Mouse (Mus musculus) liver, embryonic 14.5 days (tissue): ENCODE measurements around the gene Ppp1ca. TPM values are rescaled to one million over a fixed set of nuclear protein-coding genes. Genes with fewer than 3 reads are reported as not detected.

Experiments used
- ATAC-seq: fragments of 200-750 bp; cut with Nextera tagmentation; 2 replicates; pipeline ENCODE4 v1.8.0; 2017; ENCODE audit warnings: moderate number of reproducible peaks, mild to moderate bottlenecking, moderate library complexity; ENCODE audit not compliant: insufficient read depth
- DNase-seq, 3 experiments: peaks; one replicate each; pipeline ENCODE4 v3.0.0-alpha.2; 2012 to 2013; ENCODE audit warnings: low read depth in 3 of 3, low spot score in 3 of 3
- H3K27ac ChIP-seq: fragments of 300-500 bp; sonication (generic); 2 replicates; pipeline ENCODE4 v1.5.1; 2014; ENCODE audit warnings: moderate library complexity, mild to moderate bottlenecking, control low read depth, inconsistent platforms
- H3K27me3 ChIP-seq: fragments of 300-500 bp; sonication (generic); 2 replicates; pipeline ENCODE4 v1.6.1; 2014; ENCODE audit warnings: mild to moderate bottlenecking, low read length, moderate library complexity; ENCODE audit not compliant: control insufficient read depth, insufficient read depth
- H3K36me3 ChIP-seq: fragments of 300-500 bp; sonication (generic); replicated peaks from 2 replicates; pipeline ENCODE4 v1.6.1; 2014; ENCODE audit warnings: low read depth; ENCODE audit not compliant: control insufficient read depth, insufficient read depth
- H3K4me1 ChIP-seq, 2 experiments: fragments of 200-500 bp in 1 of 2; fragments of 300-500 bp in 1 of 2; sonication (generic) in 1 of 2; replicated peaks; 2 replicates each; pipeline ENCODE4 v1.6.1; 2012 to 2014; ENCODE audit warnings: antibody characterized with exemption in 1 of 2, inconsistent platforms in 1 of 2, low read length in 1 of 2; ENCODE audit not compliant: control insufficient read depth in 2 of 2, insufficient read depth in 2 of 2
- H3K4me2 ChIP-seq: fragments of 300-500 bp; sonication (generic); 2 replicates; pipeline ENCODE4 v1.6.1; 2014; ENCODE audit warnings: low read depth, mild to moderate bottlenecking, control low read depth, moderate library complexity
- H3K4me3 ChIP-seq, 2 experiments: fragments of 200-500 bp in 1 of 2; fragments of 300-500 bp in 1 of 2; sonication (generic) in 1 of 2; 2 replicates each; pipeline ENCODE4 v1.5.1; 2012 to 2014; ENCODE audit warnings: low read depth in 2 of 2, low read length in 2 of 2, mild to moderate bottlenecking in 2 of 2, control low read depth in 1 of 2, inconsistent platforms in 1 of 2, moderate library complexity in 1 of 2; ENCODE audit not compliant: insufficient read depth in 1 of 2
- H3K9ac ChIP-seq: fragments of 300-500 bp; sonication (generic); replicated peaks from 2 replicates; pipeline ENCODE4 v1.6.1; 2014; ENCODE audit warnings: mild to moderate bottlenecking, control low read depth, moderate library complexity
- H3K9me3 ChIP-seq: fragments of 300-500 bp; sonication (generic); 2 replicates; pipeline ENCODE4 v1.6.1; 2016; ENCODE audit warnings: low read length, mixed read lengths; ENCODE audit not compliant: control insufficient read depth
- CTCF ChIP-seq: IDR thresholded peaks from 2 replicates; pipeline ENCODE4 v1.5.1; 2016; ENCODE audit warnings: antibody characterized with exemption, low read depth, control low read depth
- EP300 ChIP-seq: IDR thresholded peaks from 2 replicates; pipeline ENCODE4 v1.6.1; 2016; ENCODE audit warnings: antibody characterized with exemption, low read depth
- WGBS: fragments of 180-500 bp; shearing (Covaris S2); extraction: QIAGEN DNeasy Blood & Tissue Kit; methylation state at CpG from one replicate; pipeline ENCODE4 v1.1.7; 2014; ENCODE audit not compliant: insufficient replicate concordance; 5-methylcytosine and 5-hydroxymethylcytosine counted together
- polyA plus RNA-seq, 2 experiments: library from polyadenylated mRNA; depleted of rRNA in 1 of 2; stranded (reverse) in 1 of 2; unstranded in 1 of 2; fragments of >200 nt; fragmentation: Nextera tagmentation in 1 of 2; extraction: Ambion mirVana in 1 of 2; gene quantifications; 2 replicates each; pipeline versions ENCODE4 v1.2.1 to v1.2.3; 2012 to 2014

Gene Ppp1ca
- polyA plus RNA-seq, 2 experiments, result 214 to 432 TPM

- Histone ChIP-seq H3K4me3 (peak overlapping the region; percentile 78 to 94), H3K4me2 (peak overlapping the region; percentile 88), H3K36me3 (0 out of 2 replicates have a peak, but pooled peaks cover 3% of the 10 kb centered on the region), H3K4me1 (peaks cover 4 to 12% of the 10 kb centered on the region in 2 experiments), H3K9me3 (no peaks in the 10 kb centered on the region), H3K9ac (peak overlapping the region; percentile 91), H3K27ac (peak overlapping the region; percentile 70), H3K27me3 (no peaks in the 10 kb centered on the region)
- no peak for TF ChIP-seq EP300
- no peak for TF ChIP-seq CTCF
- ATAC-seq, result peak; percentile 36; the same call in 1 of the 2 replicates
- under 1% methylated on average over 8 of the region's 8 CpGs for WGBS
- no peak for DNase-seq
These were observed 43.0 kb upstream of the Ppp1ca start for GRCm38 (mm10) chr19:4148819-4149218.

DNA sequence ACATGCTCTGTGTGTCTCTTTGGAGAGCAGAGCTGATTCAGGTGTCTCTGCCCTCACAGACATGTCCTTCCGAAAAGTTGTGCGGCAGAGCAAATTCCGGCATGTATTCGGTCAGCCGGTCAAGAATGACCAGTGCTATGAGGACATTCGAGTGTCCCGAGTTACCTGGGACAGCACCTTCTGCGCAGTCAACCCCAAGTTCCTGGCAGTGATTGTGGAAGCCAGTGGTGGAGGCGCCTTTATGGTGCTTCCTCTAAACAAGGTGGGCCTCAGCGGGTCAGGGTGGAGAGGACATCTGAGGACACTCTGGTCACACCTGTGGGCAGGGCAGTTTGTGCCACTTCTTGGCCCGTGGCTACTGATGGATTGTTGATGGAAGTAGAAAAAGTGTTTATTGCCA lies 42.6 kb upstream of the Ppp1ca start:
- WGBS, result 68% methylated on average over 11 of the region's 11 CpGs
- H3K9me3 ChIP-seq, result no peaks in the 10 kb centered on the region
- peak overlapping the region; percentile 91 for H3K9ac ChIP-seq
- no peaks in the 10 kb centered on the region for H3K27me3 ChIP-seq
- ATAC-seq, result no peak
- peak overlapping the region; percentile 88 for H3K4me2 ChIP-seq
- TF ChIP-seq EP300 (no peak), CTCF (no peak)
- no peak for DNase-seq
- 0 out of 2 replicates have a peak, but pooled peaks cover 3% of the 10 kb centered on the region for H3K36me3 ChIP-seq
- peaks cover 4 to 12% of the 10 kb centered on the region in 2 experiments for H3K4me1 ChIP-seq
- H3K4me3 ChIP-seq, result peak overlapping the region; percentile 78 to 94
- H3K27ac ChIP-seq, result peak overlapping the region; percentile 70

DNA sequence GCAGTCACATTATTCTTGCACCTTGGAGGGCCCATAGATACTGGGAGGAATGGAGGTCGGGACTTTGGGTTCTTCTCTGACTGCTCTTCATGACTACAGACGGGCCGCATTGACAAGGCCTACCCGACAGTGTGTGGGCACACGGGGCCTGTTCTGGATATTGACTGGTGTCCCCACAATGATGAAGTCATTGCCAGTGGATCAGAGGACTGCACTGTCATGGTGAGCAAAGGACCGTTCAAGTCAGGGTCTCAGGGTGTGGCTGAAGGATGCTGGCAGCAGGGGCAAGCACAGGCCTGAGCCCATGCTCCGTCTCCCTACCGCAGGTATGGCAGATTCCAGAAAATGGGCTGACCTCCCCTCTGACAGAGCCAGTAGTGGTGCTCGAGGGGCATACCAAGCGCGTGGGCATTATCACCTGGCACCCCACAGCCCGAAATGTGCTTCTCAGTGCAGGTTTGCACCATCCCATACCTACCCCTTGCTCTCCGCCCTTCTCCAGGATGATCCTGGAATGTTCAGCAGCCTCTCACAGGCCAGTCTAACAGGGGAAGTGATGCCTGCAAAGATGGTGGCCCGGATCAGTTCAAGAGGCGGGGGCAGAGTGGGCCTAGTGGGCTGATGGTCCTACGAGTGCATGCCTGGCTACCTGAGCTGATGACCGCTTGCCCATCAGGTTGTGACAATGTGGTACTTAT lies 42.0 kb upstream of the Ppp1ca start:
- Histone ChIP-seq H3K27ac (no peak overlapping the region), H3K27me3 (no peaks in the 10 kb centered on the region), H3K4me2 (peak overlapping the region; percentile 88; the same call in 1 of the 2 replicates), H3K9me3 (no peaks in the 10 kb centered on the region), H3K4me3 (no peak overlapping the region; a peak in 1 of 4 replicates), H3K4me1 (peaks cover 4 to 12% of the 10 kb centered on the region in 2 experiments), H3K9ac (no peak overlapping the region), H3K36me3 (0 out of 2 replicates have a peak, but pooled peaks cover 3% of the 10 kb centered on the region)
- DNase-seq (no peak), ATAC-seq (no peak)
- TF ChIP-seq EP300 (no peak), CTCF (no peak)
- WGBS, result 82% methylated on average over 17 of the region's 17 CpGs

DNA sequence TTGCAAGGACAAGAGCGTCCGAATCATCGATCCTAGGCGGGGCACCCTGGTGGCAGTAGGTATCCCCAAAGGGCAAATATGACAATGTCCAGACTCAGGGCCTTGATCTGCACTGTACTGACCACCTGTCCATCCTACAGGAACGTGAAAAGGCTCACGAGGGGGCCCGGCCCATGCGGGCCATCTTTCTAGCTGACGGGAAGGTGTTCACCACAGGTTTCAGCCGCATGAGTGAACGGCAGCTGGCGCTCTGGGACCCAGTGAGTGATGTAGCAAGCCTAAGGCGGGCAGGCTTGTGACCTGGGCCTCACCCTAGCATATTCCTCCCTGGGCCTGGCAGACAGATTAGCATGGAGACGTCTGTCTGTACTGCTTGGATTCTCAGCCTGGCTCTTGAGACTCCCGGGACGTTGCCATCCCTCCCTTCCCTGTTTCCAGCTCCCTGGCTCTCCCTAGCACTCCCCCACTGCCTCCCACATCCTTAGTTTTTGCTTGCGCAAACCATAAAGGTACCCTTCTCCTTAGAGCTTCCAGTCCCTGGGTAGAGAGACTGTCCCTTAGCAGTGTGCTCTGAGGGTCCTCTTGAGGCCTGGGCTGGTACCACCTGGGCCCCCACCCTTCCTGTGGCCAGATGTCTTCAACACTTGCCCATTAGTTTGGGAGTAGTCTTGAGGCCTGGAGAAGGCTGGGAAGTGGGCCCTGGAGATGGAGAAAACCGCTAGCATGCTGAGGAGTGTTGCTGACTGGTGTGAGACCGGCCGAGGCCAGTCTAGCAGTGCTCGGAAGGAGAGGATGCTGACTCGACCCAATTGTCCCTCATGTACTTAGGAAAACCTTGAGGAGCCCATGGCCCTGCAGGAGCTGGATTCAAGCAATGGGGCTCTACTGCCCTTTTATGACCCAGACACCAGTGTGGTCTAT lies 41.0 kb upstream of the Ppp1ca start:
- WGBS, result 85% methylated on average over 22 of the region's 22 CpGs
- Histone ChIP-seq H3K36me3 (0 out of 2 replicates have a peak, but pooled peaks cover 3% of the 10 kb centered on the region), H3K27ac (no peak overlapping the region), H3K9me3 (no peaks in the 10 kb centered on the region), H3K4me1 (peaks cover 4 to 12% of the 10 kb centered on the region in 2 experiments), H3K4me3 (no peak overlapping the region), H3K9ac (no peak overlapping the region), H3K4me2 (no peak overlapping the region), H3K27me3 (no peaks in the 10 kb centered on the region)
- DNase-seq (no peak), ATAC-seq (no peak)
- TF ChIP-seq CTCF, result no peak
- no peak for TF ChIP-seq EP300

- 64% methylated on average over 5 of the region's 5 CpGs for WGBS
- Histone ChIP-seq H3K27me3 (no peaks in the 10 kb centered on the region), H3K9me3 (no peaks in the 10 kb centered on the region), H3K9ac (no peak overlapping the region), H3K27ac (no peak overlapping the region), H3K4me3 (no peak overlapping the region), H3K36me3 (0 out of 2 replicates have a peak, but pooled peaks cover 3% of the 10 kb centered on the region), H3K4me2 (no peak overlapping the region), H3K4me1 (peaks cover 4 to 12% of the 10 kb centered on the region in 2 experiments)
- TF ChIP-seq EP300, result no peak
- no peak for TF ChIP-seq CTCF
- ATAC-seq, result no peak
- DNase-seq, result no peak
These were observed 40.4 kb upstream of the Ppp1ca start for GRCm38 (mm10) chr19:4151488-4151860.
